Mouse (Mus musculus): Measurements from ENCODE around the gene Hook1. TPM values are rescaled to one million over a fixed set of nuclear protein-coding genes. Genes with fewer than 3 reads are reported as not detected.
A peak's percentile ranks its signal among the peaks of the same experiment; 100 is the strongest.
"Not testable (repeated sequence)": the region's sequence is repeated elsewhere in the genome, so short reads cannot be mapped to it uniquely, and the experiment has no call there.

Hook1 gene
- total RNA-seq (2021), result 9.0 and 9.5 TPM in 2 replicates
- long read RNA-seq, full-length matches to known transcripts, result 9 of 13 reads
- long read RNA-seq, partial matches to known transcripts, result 1 of 13 reads
- long read RNA-seq, other reads (novel, unspliced or antisense), result 3 of 13 reads

- DNase-seq, result peak; percentile 94
Measured at GRCm38 (mm10) chr4:95966928-95967724, at the start of gene Hook1. TSS of gene Hook1 (plus strand) at chr4:95967240.

- no peak for DNase-seq
Measured at GRCm38 (mm10) chr4:95917703-95918102, 49.3 kb upstream of the Hook1 start.

- DNase-seq, result no peak
Measured at GRCm38 (mm10) chr4:95920448-95920847, 46.6 kb upstream of the Hook1 start.

- peak; percentile 75 for DNase-seq
Measured at GRCm38 (mm10) chr4:95924210-95925184, 42.5 kb upstream of the Hook1 start.

- DNase-seq, result no peak
Measured at GRCm38 (mm10) chr4:95928846-95929245, 38.2 kb upstream of the Hook1 start.

DNA sequence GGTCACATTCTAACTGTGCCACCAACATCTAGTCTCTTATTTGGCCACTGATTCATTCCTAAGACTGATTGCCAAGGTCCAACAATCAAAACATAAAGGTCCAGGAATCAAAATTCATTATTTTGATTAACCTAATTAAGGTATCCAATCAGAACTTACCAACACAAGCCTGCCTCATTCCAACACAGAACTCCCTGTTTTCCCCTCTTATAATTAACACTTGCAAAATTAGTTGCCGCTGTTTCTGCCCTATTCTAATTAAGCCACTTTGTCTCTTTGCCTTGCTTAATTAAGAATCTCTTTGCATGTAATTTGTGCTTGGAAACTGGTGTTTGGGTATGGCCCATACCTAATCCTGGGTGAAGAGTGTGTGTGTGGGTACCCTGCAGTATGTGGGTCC lies 37.1 kb upstream of the Hook1 start:
- DNase-seq, result no peak

GRCm38 (mm10) chr4:95931331-95931730 lies 35.7 kb upstream of the Hook1 start:
- no peak for DNase-seq

- DNase-seq, result no peak
Measured at GRCm38 (mm10) chr4:95933801-95934356, 33.2 kb upstream of the Hook1 start.

GRCm38 (mm10) chr4:95934384-95935035 lies 32.5 kb upstream of the Hook1 start:
- DNase-seq, result no peak

- no peak for DNase-seq
Measured at GRCm38 (mm10) chr4:95938701-95939100, 28.3 kb upstream of the Hook1 start.

GRCm38 (mm10) chr4:95947896-95948295 lies 19.1 kb upstream of the Hook1 start:
- DNase-seq, result no peak

GRCm38 (mm10) chr4:95953328-95953727 lies 13.7 kb upstream of the Hook1 start:
- no peak for DNase-seq

GRCm38 (mm10) chr4:95982221-95982620 lies 15.2 kb downstream of the Hook1 start:
- not testable (repeated sequence) for DNase-seq

GRCm38 (mm10) chr4:96016875-96017274 lies 49.8 kb downstream of the Hook1 start:
- DNase-seq, result no peak

GRCm38 (mm10) chr4:96022803-96023202 lies 55.8 kb downstream of the Hook1 start:
- DNase-seq, result no peak

GRCm38 (mm10) chr4:96028412-96028811 lies 61.4 kb downstream of the Hook1 start:
- no peak for DNase-seq

GRCm38 (mm10) chr4:96060106-96060505 lies 93.1 kb downstream of the Hook1 start:
- no peak for DNase-seq

DNA sequence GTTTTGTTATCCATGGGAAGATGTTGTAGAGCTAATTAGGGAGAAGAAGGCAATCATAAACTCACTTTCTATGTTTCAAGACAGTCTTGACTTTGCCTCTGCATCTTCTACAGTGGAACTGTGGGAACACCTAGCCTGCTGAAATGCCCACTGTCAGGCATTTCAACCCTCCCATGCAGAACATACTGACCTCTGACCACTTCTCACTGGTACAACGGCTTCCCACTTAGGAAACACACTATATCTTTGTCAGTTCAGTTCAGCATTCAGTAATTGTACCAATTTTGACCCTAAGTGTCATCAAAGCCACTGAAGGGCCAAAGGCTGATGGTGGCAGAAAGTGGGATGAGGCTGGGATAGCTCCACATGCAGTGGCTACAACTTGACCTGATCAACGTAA lies 95.0 kb downstream of the Hook1 start:
- no peak for DNase-seq

All from adrenal gland, postnatal 25 days (tissue).